Mouse (Mus musculus) midbrain, embryonic 14.5 days (tissue): ENCODE data around the gene Mapk3. TPM values are rescaled to one million over a fixed set of nuclear protein-coding genes. Genes with fewer than 3 reads are reported as not detected.
A peak's percentile ranks its signal among the peaks of the same experiment; 100 is the strongest.

Experiments
- ATAC-seq: fragments of 200-750 bp; cut with Nextera tagmentation; 2 replicates; pipeline ENCODE4 v1.8.0; 2017; ENCODE audit warnings: moderate number of reproducible peaks, moderate library complexity; ENCODE audit not compliant: low FRiP score, low TSS enrichment
- DNase-seq: peaks from one replicate; pipeline ENCODE4 v3.0.0-alpha.2; 2015
- H3K27ac ChIP-seq: fragments of 300-500 bp; sonication (generic); replicated peaks from 2 replicates; pipeline ENCODE4 v1.5.1; 2014; ENCODE audit warnings: mild to moderate bottlenecking, low read depth, low read length, moderate library complexity
- H3K27me3 ChIP-seq: fragments of 300-500 bp; sonication (generic); 2 replicates; pipeline ENCODE4 v1.6.1; 2014; ENCODE audit warnings: low read length, control low read depth, mixed read lengths; ENCODE audit not compliant: control insufficient read depth, insufficient read depth
- H3K36me3 ChIP-seq: fragments of 300-500 bp; sonication (generic); 2 replicates; pipeline ENCODE4 v1.6.1; 2014; ENCODE audit warnings: low read length, control low read depth; ENCODE audit not compliant: control insufficient read depth, insufficient read depth
- H3K4me1 ChIP-seq: fragments of 300-500 bp; sonication (generic); 2 replicates; pipeline ENCODE4 v1.6.1; 2014; ENCODE audit warnings: mild to moderate bottlenecking, antibody characterized with exemption, low read length, control low read depth; ENCODE audit not compliant: control insufficient read depth, insufficient read depth
- H3K4me2 ChIP-seq: fragments of 300-500 bp; sonication (generic); 2 replicates; pipeline ENCODE4 v1.6.1; 2014; ENCODE audit warnings: mild to moderate bottlenecking, low read length, moderate library complexity
- H3K4me3 ChIP-seq: fragments of 300-500 bp; sonication (generic); replicated peaks from 2 replicates; pipeline ENCODE4 v1.5.1; 2014; ENCODE audit warnings: low read depth, low read length
- H3K9ac ChIP-seq: fragments of 300-500 bp; sonication (generic); replicated peaks from 2 replicates; pipeline ENCODE4 v1.6.1; 2014; ENCODE audit warnings: mild to moderate bottlenecking, low read length, moderate library complexity
- H3K9me3 ChIP-seq: fragments of 300-500 bp; sonication (generic); 2 replicates; pipeline ENCODE4 v1.6.1; 2016; ENCODE audit warnings: low read length, control low read depth, mixed read lengths; ENCODE audit not compliant: control insufficient read depth
- WGBS: fragments of 180-500 bp; shearing (Covaris S2); extraction: QIAGEN DNeasy Blood & Tissue Kit; methylation state at CpG from one replicate; pipeline ENCODE4 v1.1.7; 2014; 5-methylcytosine and 5-hydroxymethylcytosine counted together
- polyA plus RNA-seq: library from polyadenylated mRNA; unstranded; fragments of >200 nt; fragmentation: Nextera tagmentation; extraction: Ambion mirVana; gene quantifications from 2 replicates; pipeline ENCODE4 v1.2.1, GENCODE M21; 2014

The Mapk3 gene
- polyA plus RNA-seq, 1 experiment from 2014 or later = 78.4 TPM

- DNase-seq = no peak
- Histone ChIP-seq H3K9ac (no peak overlapping the region), H3K27ac (no peak overlapping the region), H3K9me3 (no peaks in the 10 kb centered on the region), H3K4me1 (peaks cover 15% of the 10 kb centered on the region), H3K4me3 (no peak overlapping the region), H3K4me2 (peak overlapping the region; percentile 18; the same call in 1 of the 2 replicates), H3K27me3 (no peaks in the 10 kb centered on the region), H3K36me3 (peaks cover 54% of the 10 kb centered on the region)
- no peak for ATAC-seq
- 74% methylated on average over 17 of the region's 17 CpGs for WGBS
Measured at GRCm38 (mm10) chr7:126762471-126763008, 3.1 kb downstream of the Mapk3 start.

- Histone ChIP-seq H3K36me3 (peaks cover 84% of the 10 kb centered on the region), H3K9me3 (no peaks in the 10 kb centered on the region), H3K27me3 (no peaks in the 10 kb centered on the region), H3K9ac (no peak overlapping the region), H3K4me1 (peaks cover 13% of the 10 kb centered on the region), H3K27ac (no peak overlapping the region), H3K4me3 (no peak overlapping the region), H3K4me2 (no peak overlapping the region)
- WGBS = 94% methylated on average over 9 of the region's 9 CpGs
- DNase-seq (no peak), ATAC-seq (no peak)
Measured at GRCm38 (mm10) chr7:126765540-126765939, 6.1 kb downstream of the Mapk3 start.

GRCm38 (mm10) chr7:126766201-126766600 is 6.8 kb downstream of the Mapk3 start, which contains the start of gene Gdpd3:
Gdpd3 (plus strand) TSS chr7:126766334.
- WGBS = 91% methylated on average over 16 of the region's 16 CpGs
- peaks cover 89% of the 10 kb centered on the region for H3K36me3 ChIP-seq
- no peaks in the 10 kb centered on the region for H3K9me3 ChIP-seq
- no peaks in the 10 kb centered on the region for H3K27me3 ChIP-seq
- H3K4me3 ChIP-seq = no peak within 1 kb of the TSS
- no peak within 1 kb of the TSS for H3K4me2 ChIP-seq
- H3K27ac ChIP-seq = no peak within 1 kb of the TSS
- H3K9ac ChIP-seq = no peak within 1 kb of the TSS
- H3K4me1 ChIP-seq = peaks cover 6% of the 10 kb centered on the region
- DNase-seq (no peak), ATAC-seq (no peak)

- Histone ChIP-seq H3K4me3 (no peak overlapping the region), H3K9me3 (no peaks in the 10 kb centered on the region), H3K27ac (no peak overlapping the region), H3K36me3 (peaks cover 87% of the 10 kb centered on the region), H3K27me3 (no peaks in the 10 kb centered on the region), H3K9ac (no peak overlapping the region), H3K4me1 (no peaks in the 10 kb centered on the region), H3K4me2 (no peak overlapping the region)
- WGBS = 95% methylated on average over 8 of the region's 8 CpGs
- no peak for DNase-seq
- no peak for ATAC-seq
Measured at GRCm38 (mm10) chr7:126767001-126767400, 7.6 kb downstream of the Mapk3 start.

GRCm38 (mm10) chr7:126770784-126771183 is 11.4 kb downstream of the Mapk3 start:
- ATAC-seq (no peak), DNase-seq (no peak)
- Histone ChIP-seq H3K27ac (no peak overlapping the region), H3K9me3 (no peaks in the 10 kb centered on the region), H3K9ac (no peak overlapping the region), H3K4me1 (peaks cover 2% of the 10 kb centered on the region; the same call in 1 of the 2 replicates), H3K36me3 (peaks cover 66% of the 10 kb centered on the region), H3K27me3 (no peaks in the 10 kb centered on the region), H3K4me3 (no peak overlapping the region), H3K4me2 (no peak overlapping the region)
- WGBS = 85% methylated on average over 12 of the region's 12 CpGs

- no peak for DNase-seq
- ATAC-seq = no peak
- no peak overlapping the region for H3K4me2 ChIP-seq
- peaks cover 22% of the 10 kb centered on the region for H3K4me1 ChIP-seq
- no peaks in the 10 kb centered on the region for H3K9me3 ChIP-seq
- no peak overlapping the region for H3K4me3 ChIP-seq
- peaks cover 43% of the 10 kb centered on the region for H3K36me3 ChIP-seq
- 93% methylated on average over 2 of the region's 2 CpGs for WGBS
- no peak overlapping the region for H3K27ac ChIP-seq
- H3K9ac ChIP-seq = no peak overlapping the region
- no peaks in the 10 kb centered on the region for H3K27me3 ChIP-seq
Measured at GRCm38 (mm10) chr7:126773351-126773750, 13.9 kb downstream of the Mapk3 start.

GRCm38 (mm10) chr7:126774463-126774862 is 15.1 kb downstream of the Mapk3 start:
- 93% methylated on average over 2 of the region's 2 CpGs for WGBS
- peaks cover 22% of the 10 kb centered on the region for H3K4me1 ChIP-seq
- H3K4me3 ChIP-seq = no peak overlapping the region
- ATAC-seq (no peak), DNase-seq (no peak)
- H3K27ac ChIP-seq = no peak overlapping the region
- no peak overlapping the region for H3K4me2 ChIP-seq
- no peaks in the 10 kb centered on the region for H3K27me3 ChIP-seq
- no peak overlapping the region for H3K9ac ChIP-seq
- no peaks in the 10 kb centered on the region for H3K9me3 ChIP-seq
- H3K36me3 ChIP-seq = peaks cover 37% of the 10 kb centered on the region

GRCm38 (mm10) chr7:126775185-126775977 is 16.0 kb downstream of the Mapk3 start:
- no peak overlapping the region for H3K4me3 ChIP-seq
- no peak overlapping the region for H3K4me2 ChIP-seq
- no peak overlapping the region for H3K9ac ChIP-seq

GRCm38 (mm10) chr7:126775978-126776234 is 16.5 kb downstream of the Mapk3 start:
- H3K9ac ChIP-seq = peak overlapping the region; percentile 94; the same call in 1 of the 2 replicates
- no peaks in the 10 kb centered on the region for H3K9me3 ChIP-seq
- ATAC-seq (no peak), DNase-seq (no peak)
- 67% methylated on average over 3 of the region's 3 CpGs for WGBS
- peaks cover 33% of the 10 kb centered on the region for H3K4me1 ChIP-seq
- 0 out of 2 replicates have a peak overlapping the region, but pooled peaks have one; percentile 80 for H3K4me3 ChIP-seq
- H3K27ac ChIP-seq = peak overlapping the region; percentile 85
- no peaks in the 10 kb centered on the region for H3K27me3 ChIP-seq
- H3K4me2 ChIP-seq = peak overlapping the region; percentile 95
- H3K36me3 ChIP-seq = peaks cover 24% of the 10 kb centered on the region

More at GRCm38 (mm10) chr7:126775185-126775977, 16.0 kb downstream of the Mapk3 start:
- ATAC-seq (no peak), DNase-seq (no peak)
- Histone ChIP-seq H3K27me3 (no peaks in the 10 kb centered on the region), H3K9me3 (no peaks in the 10 kb centered on the region), H3K36me3 (peaks cover 29% of the 10 kb centered on the region), H3K27ac (0 out of 2 replicates have a peak overlapping the region, but pooled peaks have one; percentile 85), H3K4me1 (peaks cover 31% of the 10 kb centered on the region)
- WGBS = 85% methylated on average over 10 of the region's 10 CpGs
